Mouse (Mus musculus) lung, postnatal 0 days (tissue): ENCODE data around the gene Wnt11.

Source experiments
- CTCF ChIP-seq: IDR thresholded peaks from 2 replicates; pipeline ENCODE4 v1.5.1; 2016; ENCODE audit warnings: antibody characterized with exemption, mild to moderate bottlenecking
- EP300 ChIP-seq: IDR thresholded peaks from 2 replicates; pipeline ENCODE4 v1.6.1; 2016; ENCODE audit warnings: antibody characterized with exemption, mild to moderate bottlenecking, control low read depth

DNA sequence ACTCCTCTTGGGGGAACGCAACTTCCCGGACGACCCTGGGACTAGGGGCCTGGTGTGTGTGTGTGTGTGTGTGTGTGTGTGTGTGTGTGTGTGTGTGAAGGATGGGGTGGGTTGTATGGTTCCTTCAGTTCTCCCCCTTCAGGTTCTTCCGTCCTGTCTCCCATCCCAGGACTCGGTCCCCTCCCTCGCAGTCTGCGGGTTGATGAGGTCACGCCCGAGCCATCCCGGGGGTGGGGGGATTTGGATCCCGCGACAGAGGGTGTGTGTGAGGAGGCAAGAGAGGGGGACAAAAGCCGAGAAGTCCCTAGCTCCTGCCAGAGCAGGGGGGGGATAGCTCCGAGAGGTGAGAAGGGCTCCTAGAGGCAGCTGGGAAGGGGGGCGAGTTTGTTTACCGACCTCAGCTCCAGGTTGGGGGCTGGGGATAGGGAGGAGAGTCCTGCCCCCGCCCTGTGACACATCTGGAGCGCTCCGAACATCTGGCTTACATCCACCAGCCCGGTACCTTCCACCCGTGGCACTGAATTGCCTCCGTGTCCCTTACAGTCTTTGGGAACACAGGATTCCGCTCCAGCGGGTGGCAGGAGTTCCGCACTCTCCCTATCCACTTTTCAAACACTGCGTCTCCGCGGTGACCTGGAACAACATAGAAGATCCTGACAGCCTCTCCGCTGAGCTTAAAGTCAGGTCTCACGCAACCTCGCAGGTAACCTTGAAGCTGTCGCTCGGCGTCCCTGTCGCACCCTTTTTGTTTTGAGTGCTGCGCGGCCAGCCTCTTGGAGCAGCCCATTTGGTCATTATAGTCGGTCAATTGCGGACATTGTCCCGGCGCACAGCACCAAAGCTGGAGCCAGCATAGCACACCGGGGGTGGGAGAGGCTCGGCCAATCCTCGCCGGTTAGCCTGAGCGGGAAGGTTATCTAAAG, 868 bp downstream of the Wnt11 start:
- TF ChIP-seq EP300: no peak
- no peak for TF ChIP-seq CTCF
